Mouse (Mus musculus): Measurements from ENCODE around the gene Prss45.

DNA sequence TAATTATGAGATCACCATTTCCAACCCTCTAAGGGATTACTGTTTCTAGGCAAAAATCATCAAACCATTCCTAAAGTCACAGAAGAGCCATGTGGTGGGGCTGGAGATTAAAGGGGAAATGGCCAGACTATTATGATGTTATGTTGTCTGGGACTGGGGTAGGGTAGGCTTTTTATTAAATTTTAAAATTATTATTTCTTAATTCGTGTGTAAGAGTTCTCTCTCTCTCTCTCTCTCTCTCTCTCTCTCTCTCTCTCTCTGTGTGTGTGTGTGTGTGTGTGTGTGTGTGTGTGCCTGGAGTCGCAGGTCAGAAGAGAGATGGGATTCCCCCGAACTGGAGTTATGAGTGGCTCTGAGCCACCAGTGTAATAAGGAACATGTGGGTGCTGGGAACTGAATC is 8.0 kb upstream of the Prss45 start, which contains the start of gene Prss43:
- TF ChIP-seq POLR2A (IDR thresholded peaks at IDR 0.05; ENCODE audit: extremely low read depth, insufficient read depth, low read length) (no peak), CTCF (IDR thresholded peaks at IDR 0.05; ENCODE audit: extremely low read depth, insufficient read depth, low read length) (no peak)

Data from cortical plate, adult 2 months (tissue).